Mouse (Mus musculus): ENCODE data around the gene Gpr1.
"Not testable (repeated sequence)": the region's sequence is repeated elsewhere in the genome, so short reads cannot be mapped to it uniquely, and the experiment has no call there.

Gpr1 gene

DNA sequence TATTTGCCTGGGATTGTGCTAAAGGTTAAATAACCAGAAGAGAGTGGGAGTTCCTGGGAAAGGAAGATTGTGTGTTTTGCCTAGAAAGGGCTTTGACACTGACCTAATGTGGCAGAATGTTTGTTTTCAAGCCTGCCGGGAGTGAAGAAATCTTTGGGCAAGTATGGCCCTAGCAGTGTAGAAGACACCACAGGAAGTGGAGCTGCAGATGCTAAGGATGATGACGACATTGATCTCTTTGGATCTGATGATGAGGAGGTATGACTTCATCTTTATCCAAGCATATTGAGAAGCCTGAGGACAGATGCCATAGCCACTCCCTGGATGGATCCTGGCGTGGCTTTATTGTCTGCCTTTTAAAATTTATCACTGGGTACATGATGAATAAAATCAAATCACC is 36.0 kb downstream of the Gpr1 start:
- DNase-seq = no peak

GRCm38 (mm10) chr1:63176604-63177421 is 37.5 kb downstream of the Gpr1 start, which contains the start of the genes Eef1b2 and Ndufs1:
Eef1b2 (plus strand) TSS chr1:63176825.
Ndufs1 (minus strand) TSS chr1:63176833.
- DNase-seq = peak; percentile 99

DNA sequence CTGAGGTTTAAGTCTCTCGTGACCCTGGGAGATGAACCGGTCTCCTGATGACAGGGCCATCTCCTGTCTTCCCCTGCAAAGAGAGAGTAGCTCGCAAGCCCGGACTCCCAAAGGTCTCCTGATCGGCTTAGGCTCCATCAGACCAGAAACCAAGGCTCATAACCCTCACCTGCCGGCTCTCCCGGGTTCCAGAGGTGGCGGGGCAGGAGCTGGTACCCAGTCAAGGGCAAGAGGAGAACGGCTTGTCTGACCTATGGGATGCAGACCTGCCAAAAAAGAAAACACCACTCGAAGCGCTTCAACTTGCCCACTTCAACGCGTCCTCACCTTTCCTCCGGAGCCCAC is 38.1 kb downstream of the Gpr1 start:
- no peak for DNase-seq

DNA sequence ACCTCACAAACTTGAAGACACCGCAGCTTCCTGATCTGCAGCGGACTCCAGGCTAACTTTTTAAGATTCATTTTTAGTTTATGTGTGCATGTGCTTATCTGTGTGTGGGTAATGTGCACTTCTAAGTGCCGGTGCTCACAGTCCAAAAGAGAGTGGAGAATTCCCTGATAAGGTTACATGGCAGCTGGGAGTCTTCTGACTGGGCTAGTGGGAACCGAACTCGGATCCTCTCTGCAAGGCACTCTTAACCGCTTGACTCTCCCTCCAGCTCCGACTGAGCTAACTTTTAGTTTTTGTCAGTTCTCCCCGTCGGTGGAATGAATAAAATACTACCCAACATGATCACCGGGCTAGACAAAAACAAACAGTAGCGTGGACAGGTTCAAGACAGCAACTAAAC is 38.5 kb downstream of the Gpr1 start:
- DNase-seq = no peak

GRCm38 (mm10) chr1:63168638-63169037 is 45.7 kb downstream of the Gpr1 start:
- no peak for DNase-seq

- DNase-seq = no peak
Observed at GRCm38 (mm10) chr1:63140231-63140630, 74.1 kb downstream of the Gpr1 start.

DNA sequence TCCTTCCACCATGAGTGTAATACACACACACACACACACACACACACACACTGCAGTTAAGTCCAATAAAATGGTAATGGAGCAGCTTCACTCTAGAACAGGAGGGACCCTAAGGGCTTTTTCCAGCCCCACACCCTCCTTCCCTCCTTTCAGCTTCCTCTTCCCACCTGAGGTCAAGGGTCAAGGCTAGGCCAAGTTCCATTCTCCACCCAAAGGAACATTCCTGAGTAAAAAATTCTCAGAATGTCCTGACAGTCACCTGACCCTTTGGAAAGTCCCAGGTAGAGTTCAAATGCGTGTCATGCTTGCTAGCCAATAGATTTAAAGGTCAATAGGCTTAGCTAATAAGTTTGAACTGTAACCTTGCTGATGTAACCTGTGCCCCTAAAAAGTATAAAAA is 75.8 kb downstream of the Gpr1 start:
- DNase-seq = not testable (repeated sequence)

DNA sequence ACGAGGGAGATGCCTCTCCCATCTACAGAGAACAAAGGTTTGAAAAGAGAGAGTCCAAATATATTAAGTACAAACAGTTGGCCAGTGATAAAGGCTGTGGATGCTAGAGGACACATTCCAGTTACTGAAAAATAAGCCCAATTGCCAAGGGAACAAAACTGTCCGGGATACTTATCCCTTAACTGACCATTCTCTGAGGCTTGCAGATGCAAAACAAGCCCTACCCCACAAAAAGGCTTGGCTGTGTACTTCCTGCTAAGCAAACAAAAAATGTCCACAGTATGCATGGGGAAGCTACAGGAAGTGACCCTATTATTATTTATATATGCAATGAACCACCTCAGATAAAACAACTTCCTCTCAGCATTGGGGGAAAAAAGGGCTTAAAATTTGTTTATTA is 76.4 kb downstream of the Gpr1 start:
- no peak for DNase-seq

DNA sequence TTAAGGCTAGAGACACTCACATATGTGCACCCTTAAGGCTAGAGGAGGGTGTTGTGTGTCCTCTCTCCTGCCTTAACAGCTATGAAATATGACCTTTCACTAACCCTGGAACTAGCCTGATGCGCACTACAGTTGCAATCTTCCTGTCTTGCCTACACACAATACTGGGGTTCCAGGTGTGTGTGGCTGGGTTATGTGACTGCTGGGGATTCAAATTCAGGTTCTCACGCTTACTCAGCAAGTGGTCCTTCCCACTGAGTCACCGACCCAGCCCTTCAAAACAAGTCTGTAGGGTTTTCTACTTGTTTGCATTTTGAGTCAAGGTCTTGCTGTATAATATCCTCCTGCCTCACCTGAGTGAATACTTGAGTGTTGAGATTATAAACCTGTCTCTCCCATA is 79.8 kb downstream of the Gpr1 start:
- no peak for DNase-seq

Data from cerebellum, adult 9-11 months (tissue).